ENCODE assay signal across 10 mouse cellular contexts in the genomic region with DNA sequence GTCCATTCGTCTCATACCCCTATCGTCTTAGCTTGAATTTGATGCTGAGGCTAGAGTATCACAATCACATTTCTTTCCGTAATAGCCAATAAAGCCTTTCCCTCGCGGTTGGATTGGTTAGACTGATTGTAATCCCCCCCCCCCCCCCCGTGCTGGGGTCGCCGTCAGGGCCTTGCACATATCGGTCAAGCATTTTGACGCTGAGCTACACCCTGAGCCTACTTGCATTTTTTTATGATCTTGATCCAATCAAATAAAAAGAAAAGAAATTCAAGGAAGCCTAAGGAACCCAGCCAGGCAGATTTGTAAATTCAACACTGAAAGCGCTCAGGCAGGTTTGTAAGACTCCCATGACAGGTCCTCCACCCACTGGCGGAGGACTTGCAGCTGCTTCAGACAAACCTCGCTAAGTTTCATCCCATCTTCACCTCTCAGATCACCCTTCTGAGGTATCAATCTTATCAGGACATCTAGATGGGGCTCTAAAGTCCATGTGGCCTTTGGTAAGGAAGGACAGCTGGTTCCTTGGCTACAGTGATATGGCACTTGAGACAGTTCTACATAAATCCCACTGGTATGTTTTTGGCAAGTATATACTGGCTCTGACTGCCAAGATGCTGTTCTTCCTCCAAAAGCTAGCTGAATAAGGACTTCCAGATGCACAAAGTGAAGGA.
A peak's percentile ranks its signal among the peaks of the same experiment; 100 is the strongest.
DNase-seq lines count a peak whose midpoint lies in the region; ATAC-seq and TF ChIP-seq lines count a peak whose summit lies in the region.
"Had no signal": no experiment of that assay in that cellular context is flagged by ENCODE, and none has a peak within 500 bp of the region (broad histone marks: within the 10 kb centered on the region; RNA-seq: fewer than 3 reads in every experiment).

No protein-coding gene starts in this region.

- no peak for TF ChIP-seq CTCF in lung, embryonic 14.5 days (IDR thresholded peaks at IDR 0.05; ENCODE audit: low read depth)
- no peak for TF ChIP-seq CTCF in lung, adult 2 months (IDR thresholded peaks at IDR 0.05; ENCODE audit: insufficient read depth, low read length)

- WGBS in heart, embryonic 11.5 days (ENCODE audit: insufficient replicate concordance), result 81% methylated on average over 13 of the region's 13 CpGs
- WGBS in lung, embryonic 14.5 days, result 59% methylated on average over 13 of the region's 13 CpGs
- 78% methylated on average over 13 of the region's 13 CpGs for WGBS in lung, adult 2 months
- 54% methylated on average over 13 of the region's 13 CpGs for WGBS in stomach, embryonic 16.5 days
- WGBS in hindbrain, embryonic 14.5 days, result 80% methylated on average over 13 of the region's 13 CpGs

- TF ChIP-seq POLR2A in lung, adult 2 months (IDR thresholded peaks at IDR 0.05; ENCODE audit: borderline replicate concordance, extremely low read depth, low read depth, low read length), result no peak

- H3K4me1 ChIP-seq in heart, embryonic 11.5 days (ENCODE audit: control insufficient read depth, insufficient read depth, low read length), result no peaks in the 10 kb centered on the region
- H3K4me1 ChIP-seq in lung, embryonic 14.5 days (ENCODE audit: insufficient read depth), result no peaks in the 10 kb centered on the region
- H3K4me1 ChIP-seq in lung, adult 2 months (ENCODE audit: control insufficient read depth, insufficient read depth, low read length), result peaks cover 19% of the 10 kb centered on the region
- H3K4me1 ChIP-seq in stomach, embryonic 16.5 days (ENCODE audit: control insufficient read depth, insufficient read depth, low read length), result 0 out of 2 replicates have a peak, but pooled peaks cover 3% of the 10 kb centered on the region
- H3K4me1 ChIP-seq in hindbrain, embryonic 14.5 days (replicated peaks; ENCODE audit: control insufficient read depth, insufficient read depth, low read length), result no peaks in the 10 kb centered on the region
- H3K4me1 ChIP-seq: hindbrain, embryonic 10.5 days had no signal

- intact Hi-C loops in heart, postnatal 10 days (cut with DNase I), result no loop called here

- peak; percentile 97 for DNase-seq in heart, adult 11 months
- DNase-seq in lung, embryonic 14.5 days, result peak; percentile 58
- DNase-seq in lung, adult 2 months, result no peak
- peak; percentile 62 for DNase-seq in heart, postnatal 10 days
- DNase-seq in layer of hippocampus, adult 11-12 months (ENCODE audit: low spot score), result no peak
- no peak for DNase-seq in hindbrain, embryonic 14.5 days (ENCODE audit: low spot score)
- DNase-seq: kidney, adult 9 months had no signal

- no peak overlapping the region for H3K27ac ChIP-seq in heart, embryonic 11.5 days (ENCODE audit: low read depth, low read length)
- H3K27ac ChIP-seq in lung, embryonic 14.5 days (ENCODE audit: low read depth), result peak overlapping the region; percentile 1; the same call in 1 of the 2 replicates
- peak overlapping the region; percentile 70; the same call in 1 of the 2 replicates for H3K27ac ChIP-seq in stomach, embryonic 16.5 days (ENCODE audit: low read length)
- H3K27ac ChIP-seq in hindbrain, embryonic 14.5 days, result no peak overlapping the region
- H3K27ac ChIP-seq: hindbrain, embryonic 10.5 days had no signal

- H3K4me3 ChIP-seq in heart, embryonic 11.5 days (ENCODE audit: low read depth, low read length), result no peak overlapping the region
- no peak overlapping the region for H3K4me3 ChIP-seq in lung, embryonic 14.5 days (ENCODE audit: low read depth, low read length)
- H3K4me3 ChIP-seq in lung, adult 2 months (replicated peaks; ENCODE audit: extremely low read depth, low read depth, low read length), result no peak overlapping the region
- H3K4me3 ChIP-seq in stomach, embryonic 16.5 days (replicated peaks; ENCODE audit: low read length), result no peak overlapping the region
- H3K4me3 ChIP-seq in hindbrain, embryonic 14.5 days (replicated peaks; ENCODE audit: low read length), result no peak overlapping the region
- H3K4me3 ChIP-seq: hindbrain, embryonic 10.5 days had no signal

- H3K9ac ChIP-seq in heart, embryonic 11.5 days (ENCODE audit: low read depth, low read length), result no peak overlapping the region
- H3K9ac ChIP-seq in lung, embryonic 14.5 days, result no peak overlapping the region
- H3K9ac ChIP-seq in stomach, embryonic 16.5 days (ENCODE audit: low read length), result no peak overlapping the region
- H3K9ac ChIP-seq in hindbrain, embryonic 14.5 days, result no peak overlapping the region

- H3K9me3 ChIP-seq in heart, embryonic 11.5 days (replicated peaks; ENCODE audit: control insufficient read depth, low read length), result no peaks in the 10 kb centered on the region
- no peaks in the 10 kb centered on the region for H3K9me3 ChIP-seq in lung, embryonic 14.5 days (ENCODE audit: low read depth, low read length)
- H3K9me3 ChIP-seq in stomach, embryonic 16.5 days (replicated peaks; ENCODE audit: control insufficient read depth, low read length), result no peaks in the 10 kb centered on the region
- no peaks in the 10 kb centered on the region for H3K9me3 ChIP-seq in hindbrain, embryonic 14.5 days (ENCODE audit: control insufficient read depth, low read length)
- H3K9me3 ChIP-seq: hindbrain, embryonic 10.5 days had no signal

- H3K27me3 ChIP-seq in heart, embryonic 11.5 days (ENCODE audit: control insufficient read depth, insufficient read depth, low read length), result no peaks in the 10 kb centered on the region
- H3K27me3 ChIP-seq in lung, embryonic 14.5 days (ENCODE audit: insufficient read depth, low read length), result no peaks in the 10 kb centered on the region
- no peaks in the 10 kb centered on the region for H3K27me3 ChIP-seq in stomach, embryonic 16.5 days (ENCODE audit: control insufficient read depth, insufficient read depth, low read length)
- H3K27me3 ChIP-seq in hindbrain, embryonic 14.5 days (ENCODE audit: control insufficient read depth, insufficient read depth, low read length), result no peaks in the 10 kb centered on the region

- no peak for ATAC-seq in heart, embryonic 11.5 days (replicated peaks; ENCODE audit: insufficient number of reproducible peaks, low FRiP score, low TSS enrichment)
- ATAC-seq in lung, embryonic 14.5 days (ENCODE audit: insufficient read depth), result peak; percentile 73
- ATAC-seq in stomach, embryonic 16.5 days (ENCODE audit: insufficient read depth, low FRiP score), result peak; percentile 78
- ATAC-seq in hindbrain, embryonic 14.5 days (ENCODE audit: low FRiP score), result no peak

- no peak overlapping the region for H3K4me2 ChIP-seq in heart, embryonic 11.5 days
- H3K4me2 ChIP-seq in lung, embryonic 14.5 days, result no peak overlapping the region
- no peak overlapping the region for H3K4me2 ChIP-seq in stomach, embryonic 16.5 days (ENCODE audit: low read depth, low read length)
- H3K4me2 ChIP-seq in hindbrain, embryonic 14.5 days (replicated peaks), result no peak overlapping the region

- no peaks in the 10 kb centered on the region for H3K36me3 ChIP-seq in heart, embryonic 11.5 days (ENCODE audit: control insufficient read depth, insufficient read depth, low read length)
- H3K36me3 ChIP-seq in lung, embryonic 14.5 days (ENCODE audit: insufficient read depth), result no peaks in the 10 kb centered on the region
- no peaks in the 10 kb centered on the region for H3K36me3 ChIP-seq in stomach, embryonic 16.5 days (ENCODE audit: control insufficient read depth, insufficient read depth, low read length)
- H3K36me3 ChIP-seq in hindbrain, embryonic 14.5 days (replicated peaks; ENCODE audit: control insufficient read depth, insufficient read depth), result no peaks in the 10 kb centered on the region
- H3K36me3 ChIP-seq: hindbrain, embryonic 10.5 days had no signal

Comparison
In these comparisons a context has a peak if more than half of its experiments do, and no peak if none do; other contexts are left out.
1. DNase-seq: peak in heart, adult 11 months (single experiment), lung, embryonic 14.5 days (single experiment) and heart, postnatal 10 days (2 of 2); none in lung, adult 2 months (single experiment), layer of hippocampus, adult 11-12 months (single experiment) and hindbrain, embryonic 14.5 days (single experiment).
2. ATAC-seq: peak in lung, embryonic 14.5 days (single experiment) and stomach, embryonic 16.5 days (single experiment); none in heart, embryonic 11.5 days (single experiment) and hindbrain, embryonic 14.5 days (single experiment).
3. H3K27ac ChIP-seq: peak in lung, embryonic 14.5 days (single experiment) and stomach, embryonic 16.5 days (single experiment); none in heart, embryonic 11.5 days (single experiment) and hindbrain, embryonic 14.5 days (single experiment).